In the genomic region with DNA sequence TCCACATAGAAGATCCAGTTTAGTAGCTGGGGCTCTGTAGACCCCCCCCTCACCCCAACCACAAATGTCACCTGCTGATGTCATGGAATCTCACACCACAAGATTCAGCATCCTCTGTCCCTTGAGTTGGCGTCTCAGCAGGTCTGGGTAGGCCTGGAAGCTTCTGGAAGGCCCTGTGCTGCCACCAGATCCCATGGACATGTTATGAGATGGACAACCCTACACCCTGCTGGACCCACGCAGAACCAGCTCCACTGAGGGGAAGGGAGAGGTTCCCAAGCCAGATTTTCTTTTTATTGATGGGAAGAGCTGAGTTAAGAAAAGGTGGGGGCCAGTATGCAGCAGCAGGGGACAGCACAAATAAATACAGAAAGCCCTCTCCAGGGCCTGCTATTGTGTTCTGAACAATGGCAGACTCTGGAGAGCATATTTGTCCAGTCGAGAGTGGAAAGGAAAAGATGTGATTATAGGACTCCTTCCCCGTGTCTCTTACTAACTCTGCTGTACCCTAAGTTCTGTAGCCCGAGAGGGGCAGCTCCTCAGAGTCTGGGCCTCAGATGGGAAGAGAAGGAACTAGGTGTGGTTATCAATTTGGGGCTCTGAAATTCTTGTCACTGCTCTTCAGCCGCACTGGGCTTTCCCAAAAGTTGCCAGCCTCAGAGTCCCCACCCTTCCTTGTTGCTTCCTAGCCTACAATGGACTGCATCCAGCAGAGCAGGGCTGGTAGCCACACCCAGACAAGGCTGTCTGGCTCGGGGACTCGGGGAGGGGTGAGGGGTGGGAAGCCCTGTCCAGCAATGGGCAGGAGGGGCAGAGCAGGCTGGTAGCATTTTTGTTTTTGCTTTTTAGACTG, we compare ENCODE assay signal across 13 mouse cellular contexts. TPM values are rescaled to one million over a fixed set of nuclear protein-coding genes. Genes with fewer than 3 reads are reported as not detected.
DNase-seq lines count a peak whose midpoint lies in the region; ATAC-seq and TF ChIP-seq lines count a peak whose summit lies in the region.
"Had no signal": no experiment of that assay in that cellular context is flagged by ENCODE, and none has a peak within 500 bp of the region (broad histone marks: within the 10 kb centered on the region; RNA-seq: fewer than 3 reads in every experiment).

No protein-coding gene starts in this region.

- no peaks in the 10 kb centered on the region for H3K36me3 ChIP-seq in kidney, embryonic 14.5 days (ENCODE audit: control insufficient read depth, insufficient read depth, low read length)
- H3K36me3 ChIP-seq in E14TG2a.4 (ENCODE audit: insufficient read depth, low read length), result no peaks in the 10 kb centered on the region
- no peaks in the 10 kb centered on the region for H3K36me3 ChIP-seq in liver, embryonic 12.5 days
- H3K36me3 ChIP-seq: midbrain, embryonic 12.5 days had no signal

- H3K27me3 ChIP-seq in kidney, embryonic 14.5 days (ENCODE audit: control insufficient read depth, insufficient read depth, low read length), result no peaks in the 10 kb centered on the region
- H3K27me3 ChIP-seq in E14TG2a.4 (ENCODE audit: insufficient read depth, low read length), result no peaks in the 10 kb centered on the region
- no peaks in the 10 kb centered on the region for H3K27me3 ChIP-seq in liver, embryonic 12.5 days (replicated peaks)
- H3K27me3 ChIP-seq: heart, embryonic 13.5 days; midbrain, embryonic 12.5 days had no signal

- DNase-seq in kidney, adult 18-20 months, result peak; percentile 31
- DNase-seq in ZHBTc4 (ENCODE audit: low read depth, low spot score), result peak; percentile 36
- DNase-seq in lung, adult 18-20 months, result peak; percentile 62 to 75
- no peak for DNase-seq in cerebellum, adult 8-10 months
- no peak for DNase-seq in right cerebral cortex, adult 18-20 months
- DNase-seq: adrenal gland, postnatal 14 days; cerebellum, postnatal 14 days; liver had no signal

- H3K4me3 ChIP-seq in kidney, embryonic 14.5 days (ENCODE audit: low read length), result no peak overlapping the region
- 0 out of 2 replicates have a peak overlapping the region, but pooled peaks have one; percentile 29 for H3K4me3 ChIP-seq in E14TG2a.4 (replicated peaks; ENCODE audit: low read length)
- no peak overlapping the region for H3K4me3 ChIP-seq in liver, embryonic 12.5 days
- H3K4me3 ChIP-seq: heart, embryonic 13.5 days; midbrain, embryonic 12.5 days had no signal

- H3K4me1 ChIP-seq in kidney, embryonic 14.5 days (ENCODE audit: control insufficient read depth, insufficient read depth, low read length), result no peaks in the 10 kb centered on the region
- H3K4me1 ChIP-seq in E14TG2a.4 (replicated peaks; ENCODE audit: low read depth, low read length), result peaks cover 50% of the 10 kb centered on the region
- H3K4me1 ChIP-seq in liver, embryonic 12.5 days, result 0 out of 2 replicates have a peak, but pooled peaks cover 5% of the 10 kb centered on the region
- H3K4me1 ChIP-seq: heart, embryonic 13.5 days had no signal

- H3K4me2 ChIP-seq in kidney, embryonic 14.5 days (replicated peaks; ENCODE audit: low read depth, low read length), result no peak overlapping the region
- H3K4me2 ChIP-seq in liver, embryonic 12.5 days, result no peak overlapping the region
- H3K4me2 ChIP-seq: heart, embryonic 13.5 days; midbrain, embryonic 12.5 days had no signal

- peaks cover 6% of the 10 kb centered on the region; the same call in 1 of the 2 replicates for H3K9me3 ChIP-seq in kidney, embryonic 14.5 days (ENCODE audit: control insufficient read depth, low read length)
- peaks cover 6% of the 10 kb centered on the region for H3K9me3 ChIP-seq in E14TG2a.4 (ENCODE audit: low read length)
- H3K9me3 ChIP-seq in liver, embryonic 12.5 days (replicated peaks), result no peaks in the 10 kb centered on the region; the same call in 1 of the 2 replicates

- TF ChIP-seq CTCF in E14TG2a.4 (conservative IDR thresholded peaks at IDR 0.05; ENCODE audit: low read length), result no peak

- no peak for ATAC-seq in kidney, embryonic 14.5 days (ENCODE audit: low FRiP score, low TSS enrichment)
- ATAC-seq in liver, embryonic 12.5 days, result no peak

- 68% methylated on average over 8 of the region's 8 CpGs for WGBS in kidney, embryonic 14.5 days
- WGBS in liver, embryonic 12.5 days (ENCODE audit: insufficient replicate concordance), result 48% methylated on average over 8 of the region's 8 CpGs

- no peak overlapping the region for H3K9ac ChIP-seq in kidney, embryonic 14.5 days (ENCODE audit: low read depth, low read length)
- no peak overlapping the region for H3K9ac ChIP-seq in liver, embryonic 12.5 days
- H3K9ac ChIP-seq: heart, embryonic 13.5 days; midbrain, embryonic 12.5 days had no signal

- H3K27ac ChIP-seq in kidney, embryonic 14.5 days (ENCODE audit: low read depth, low read length), result no peak overlapping the region
- no peak overlapping the region for H3K27ac ChIP-seq in liver, embryonic 12.5 days
- H3K27ac ChIP-seq: heart, embryonic 13.5 days; midbrain, embryonic 12.5 days had no signal

RNA-seq across cellular contexts. Expression of a gene that starts 20.5 kb away (rescaled TPM):
- polyA plus RNA-seq in kidney, embryonic 14.5 days (2014; fragmentation: Nextera tagmentation; extraction: Ambion mirVana), result 9.0 and 12.5 TPM in 2 replicates
- polyA plus RNA-seq in liver, embryonic 12.5 days (2016; fragmentation: Nextera tagmentation; extraction: Ambion mirVana), result 1.2 and 1.3 TPM in 2 replicates

Comparison
In these comparisons a context has a peak if more than half of its experiments do, and no peak if none do; other contexts are left out.
1. DNase-seq: peak in kidney, adult 18-20 months (single experiment), ZHBTc4 (single experiment) and lung, adult 18-20 months (2 of 2); none in cerebellum, adult 8-10 months (single experiment) and right cerebral cortex, adult 18-20 months (single experiment).